Mouse (Mus musculus): Measurements from ENCODE around the gene Pparg. TPM values are rescaled to one million over a fixed set of nuclear protein-coding genes. Genes with fewer than 3 reads are reported as not detected.

The Pparg gene
- total RNA-seq, 2 experiments from 2014 or later = 13.9 to 32.2 TPM

DNA sequence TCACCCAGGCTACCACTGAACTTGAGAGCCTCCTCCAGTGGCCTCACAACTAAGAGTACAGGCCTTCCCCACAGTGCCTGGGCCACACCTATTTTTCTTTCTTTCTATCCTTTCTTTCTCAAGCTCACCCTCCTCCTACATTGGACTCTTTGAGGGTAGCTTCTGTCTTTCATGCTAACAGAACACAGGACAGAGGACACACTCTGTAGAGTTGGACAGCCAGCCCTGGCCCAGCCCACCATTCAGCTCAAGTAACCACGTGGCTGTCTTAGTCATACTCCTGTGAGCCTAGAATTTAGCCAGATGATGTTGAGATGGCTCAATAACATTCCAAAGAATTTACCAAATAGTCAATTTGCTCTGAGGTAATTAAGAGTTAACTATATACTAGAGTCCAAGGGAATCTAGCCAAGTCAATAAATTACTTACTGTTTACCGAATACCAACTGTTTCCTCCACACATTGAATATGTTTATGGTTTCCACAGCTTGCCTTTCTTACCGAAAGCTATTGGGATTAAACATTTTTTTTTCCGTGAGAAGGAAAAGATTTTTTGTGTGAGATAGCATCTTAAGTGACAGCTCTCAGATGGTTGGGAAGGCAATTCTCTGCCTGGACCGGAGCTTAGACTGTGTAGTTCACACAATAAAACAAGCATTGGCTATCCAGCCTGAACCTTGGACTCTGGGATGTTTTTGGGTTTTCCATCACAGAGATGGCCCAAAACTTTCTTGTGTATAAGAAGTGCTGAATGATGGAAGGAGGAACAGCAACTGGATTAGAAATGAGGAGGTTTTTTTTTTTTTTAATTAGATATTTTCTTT, 10.9 kb upstream of the Pparg start:
- intact Hi-C loops (cut with DNase I) = loop anchor here (5.0 kb wide), 1 partner anchor 78 kb away; no protein-coding TSS in a partner anchor
- no peak for DNase-seq

DNA sequence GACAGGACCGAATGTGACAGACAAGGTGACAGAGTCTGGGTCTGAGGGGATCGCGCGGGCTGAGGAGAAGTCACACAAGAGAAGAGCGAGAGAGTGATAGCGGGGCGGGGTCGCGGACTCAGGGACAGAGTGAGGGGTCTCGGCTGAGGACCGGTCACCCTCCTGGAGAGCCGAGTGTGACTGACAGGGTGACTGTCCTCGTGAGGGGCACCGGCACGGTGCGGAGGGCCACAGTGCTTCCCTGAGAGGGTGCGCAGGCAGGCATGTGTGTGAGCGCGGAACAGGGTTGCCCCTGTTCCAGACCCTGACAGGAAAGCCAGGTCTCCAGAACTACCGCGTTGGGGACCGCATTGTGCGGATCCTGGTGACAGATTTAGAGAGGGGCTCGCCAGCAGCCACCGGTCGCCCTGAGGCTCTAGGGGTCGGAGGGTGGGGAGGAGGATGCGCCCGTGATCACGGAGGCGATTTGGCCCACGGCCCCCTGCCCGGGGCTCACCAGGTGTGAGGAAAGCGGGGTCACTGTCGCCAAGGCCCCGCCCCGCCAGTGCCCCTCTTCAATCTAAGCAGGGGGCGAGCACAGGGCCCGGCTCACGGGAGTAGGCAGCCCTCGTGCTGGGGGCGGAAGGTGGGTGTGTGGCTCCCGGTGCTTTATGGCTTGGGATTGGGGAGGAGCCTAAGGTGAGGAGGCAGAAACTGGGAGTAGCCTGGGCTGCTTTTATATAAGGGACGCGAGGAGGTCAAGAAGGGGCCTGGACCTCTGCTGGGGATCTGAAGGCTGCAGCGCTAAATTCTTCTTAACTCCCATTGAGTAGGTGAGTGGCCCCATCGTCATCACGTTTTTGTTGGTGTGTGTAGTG, 1.1 kb downstream of the Pparg start:
- DNase-seq = peak; percentile 16 to 30
- intact Hi-C loops (cut with DNase I) = loop anchor here (2.0 to 5.0 kb wide), 6 partner anchors 21 to 177 kb away; partner anchors contain the start of gene Gm17482

DNA sequence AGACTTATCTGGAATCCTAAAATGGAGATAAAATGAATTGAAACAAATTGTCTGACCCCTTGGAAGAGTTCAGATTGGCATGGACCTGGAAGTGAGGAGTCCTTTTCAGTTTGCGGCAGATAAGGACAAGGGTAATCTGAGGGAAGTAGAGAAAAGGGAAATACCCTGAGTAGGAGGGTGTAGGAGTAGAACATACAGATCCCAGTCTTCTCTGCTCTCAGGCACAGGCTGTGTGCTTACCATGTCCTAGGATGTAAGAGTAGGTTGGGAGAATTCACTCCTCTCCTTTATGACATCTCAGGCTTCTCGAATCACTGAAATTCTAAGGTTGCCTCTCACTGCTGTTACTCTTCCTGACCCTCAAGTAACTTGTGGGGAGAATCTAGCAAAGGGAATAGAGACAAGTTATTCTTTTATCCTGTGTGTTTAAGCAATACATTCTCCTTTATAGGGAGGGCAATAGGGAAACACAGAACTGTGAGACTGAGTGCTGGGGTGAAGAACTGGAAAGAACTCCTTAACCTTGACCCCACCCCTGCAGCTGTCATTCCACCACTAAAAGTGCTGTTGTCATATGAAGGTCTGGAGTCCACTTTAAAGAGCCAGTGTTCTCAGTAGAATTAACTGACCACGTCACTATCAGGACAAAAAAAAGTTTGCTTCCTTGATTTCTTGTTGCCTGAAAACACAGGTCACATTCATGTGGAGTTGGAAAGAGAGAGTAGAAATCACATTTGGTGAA, 6.3 kb downstream of the Pparg start:
- intact Hi-C loops (cut with DNase I) = no loop called here
- DNase-seq = no peak

DNA sequence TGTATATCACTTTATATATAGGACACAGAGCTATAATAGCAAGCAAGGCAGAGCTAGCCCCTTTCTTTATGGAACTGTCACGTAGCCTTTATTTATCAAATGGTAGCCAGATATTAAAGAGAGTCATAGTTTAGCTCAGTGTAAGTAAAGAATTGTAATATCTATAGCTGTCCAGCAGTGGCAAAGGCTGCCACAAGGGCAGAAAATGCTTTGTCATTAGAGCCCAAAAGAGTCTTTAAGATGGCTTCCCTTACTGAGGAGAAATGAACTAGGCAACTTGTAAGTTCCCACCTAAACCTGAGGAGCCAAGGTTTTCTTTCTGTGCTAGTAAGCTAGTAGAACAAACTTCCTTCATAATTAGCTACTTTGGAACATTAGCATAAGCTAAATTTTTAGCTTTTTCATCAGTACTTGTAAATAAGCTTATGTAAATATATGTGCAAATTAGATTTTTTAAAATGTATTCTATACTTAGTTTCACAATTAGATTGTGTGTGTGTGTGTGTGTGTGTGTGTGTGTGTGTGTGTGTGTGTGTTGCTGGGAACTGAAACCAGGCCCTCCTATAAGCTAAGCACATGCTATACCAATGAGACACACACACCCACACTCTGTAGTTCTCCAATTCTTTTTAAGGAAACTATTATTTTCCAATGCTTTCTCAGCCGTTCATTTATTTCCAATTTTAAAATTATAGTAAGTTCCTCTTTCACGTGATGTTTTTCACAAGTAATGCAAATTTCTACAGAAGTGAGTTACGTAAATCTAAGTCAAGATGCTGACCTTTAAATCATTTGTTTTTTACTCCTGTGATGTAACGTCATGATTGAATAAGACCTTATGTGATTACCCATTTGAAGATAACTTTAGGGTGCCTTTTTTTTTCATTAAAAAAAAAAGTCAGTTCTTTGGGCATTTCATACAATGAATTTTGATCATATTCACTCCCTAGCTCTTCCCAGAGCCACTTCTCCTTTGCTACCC, 14.4 kb downstream of the Pparg start:
- intact Hi-C loops (cut with DNase I) = no loop called here

DNA sequence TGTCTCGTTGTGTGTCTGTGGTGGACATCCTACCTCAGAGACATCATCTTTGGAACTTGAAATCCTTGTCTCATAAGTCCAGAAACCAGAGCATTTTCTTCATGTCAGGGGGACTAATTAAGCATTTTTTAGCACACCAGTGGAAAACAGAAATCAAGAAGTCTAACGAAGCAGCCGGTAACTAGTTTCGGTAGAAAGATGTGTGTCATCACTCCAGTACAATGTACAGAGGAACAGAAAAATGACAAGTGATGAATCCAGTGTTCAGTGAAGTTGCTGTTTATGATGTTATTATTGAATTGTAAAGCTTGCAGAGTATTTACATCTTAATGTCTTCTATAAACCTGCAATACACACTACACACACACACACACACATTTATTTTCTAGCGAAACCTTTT, 19.8 kb downstream of the Pparg start:
- intact Hi-C loops (cut with DNase I) = no loop called here
- DNase-seq = no peak

More for the DNA sequence above, 14.4 kb downstream of the Pparg start:
- DNase-seq = no peak

DNA sequence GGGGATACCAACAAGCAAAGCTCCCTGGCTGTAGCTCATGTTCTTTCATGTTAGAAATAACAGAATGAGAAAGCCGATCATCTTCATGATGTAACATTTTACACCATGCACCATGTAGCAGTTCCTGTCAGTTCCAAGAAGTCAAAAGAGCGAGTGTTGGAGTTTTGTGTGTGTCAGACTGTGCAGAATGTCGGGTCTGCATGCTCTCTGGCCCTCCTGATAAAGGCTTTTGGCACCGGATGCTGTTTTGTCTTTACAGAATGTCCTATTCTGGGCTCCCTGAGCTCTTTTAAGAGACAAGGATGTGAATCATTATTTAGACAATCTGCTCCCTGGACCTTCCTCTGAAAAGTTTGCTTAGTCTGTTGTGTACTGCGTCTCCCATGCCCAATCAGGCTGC, 22.0 kb downstream of the Pparg start:
- DNase-seq = peak; percentile 37 to 38
- intact Hi-C loops (cut with DNase I) = loop anchor here (2.0 kb wide), 1 partner anchor 22 kb away; the partner anchor contains the start of gene Pparg

DNA sequence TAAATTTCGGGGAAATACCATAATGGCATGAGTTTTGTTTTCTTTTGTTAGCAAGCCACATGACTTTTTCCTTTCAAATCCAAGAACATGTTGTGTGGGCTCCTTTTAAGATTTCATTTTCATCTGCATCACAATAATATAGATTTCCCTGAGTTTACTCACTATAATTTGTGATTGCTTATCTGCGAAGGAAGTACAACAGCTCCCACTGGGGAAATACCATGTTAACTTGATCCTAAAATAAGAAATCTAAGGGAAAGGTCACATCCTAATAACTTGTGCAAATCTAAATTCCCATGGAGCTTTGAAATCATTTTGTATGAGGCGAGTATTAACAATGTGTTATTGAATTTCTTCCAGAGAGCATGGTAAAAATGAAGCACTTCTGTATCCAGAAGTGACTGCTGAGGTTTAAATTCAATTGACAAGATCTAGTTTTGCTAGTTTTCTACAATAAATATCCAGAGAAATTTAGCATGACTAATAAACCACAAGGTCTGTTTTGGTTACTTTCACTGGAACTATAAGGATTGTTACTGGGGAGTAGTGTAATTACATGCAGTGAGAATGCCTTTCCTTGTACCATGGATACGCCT, 29.3 kb downstream of the Pparg start:
- DNase-seq = no peak
- intact Hi-C loops (cut with DNase I) = no loop called here

DNA sequence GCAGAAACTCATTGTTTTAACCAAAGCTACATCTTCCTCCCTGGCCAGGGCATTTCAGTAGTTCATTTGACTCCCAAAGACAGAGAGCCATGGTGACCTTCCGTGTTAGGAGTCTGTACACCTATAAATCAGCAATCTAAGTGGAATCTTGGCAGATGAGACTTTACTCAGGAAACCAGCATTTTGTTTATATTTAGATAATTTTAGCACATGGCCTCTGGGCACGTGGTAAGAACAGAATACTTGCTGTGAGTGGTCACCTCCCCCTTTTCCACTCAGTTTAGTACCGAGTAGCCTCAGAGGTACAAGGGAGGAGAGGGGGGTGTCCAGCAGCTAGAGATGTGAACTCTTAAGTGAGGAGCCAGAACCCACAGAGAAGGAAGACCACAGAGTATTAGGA, 36.2 kb downstream of the Pparg start:
- intact Hi-C loops (cut with DNase I) = no loop called here
- DNase-seq = no peak

DNA sequence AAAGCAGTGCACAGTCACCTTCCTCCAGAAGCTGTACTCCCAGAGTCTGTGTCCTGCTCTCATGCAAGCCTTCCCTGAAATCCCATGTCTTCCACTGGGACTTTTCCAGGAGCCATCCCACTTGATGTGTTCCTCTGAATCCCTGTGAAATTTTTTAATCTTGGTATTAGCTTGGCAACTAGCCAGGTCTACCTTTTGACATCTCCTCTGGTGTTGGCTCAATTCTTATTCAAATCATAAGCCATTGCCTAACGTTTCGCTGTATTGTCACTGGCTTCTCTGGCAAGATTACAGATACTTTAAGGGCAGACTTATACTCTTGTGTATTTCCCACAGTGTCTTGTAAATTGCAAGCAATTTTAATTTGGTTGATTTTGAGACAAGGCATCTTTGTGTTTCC, 43.6 kb downstream of the Pparg start:
- no peak for DNase-seq
- intact Hi-C loops (cut with DNase I) = no loop called here

DNA sequence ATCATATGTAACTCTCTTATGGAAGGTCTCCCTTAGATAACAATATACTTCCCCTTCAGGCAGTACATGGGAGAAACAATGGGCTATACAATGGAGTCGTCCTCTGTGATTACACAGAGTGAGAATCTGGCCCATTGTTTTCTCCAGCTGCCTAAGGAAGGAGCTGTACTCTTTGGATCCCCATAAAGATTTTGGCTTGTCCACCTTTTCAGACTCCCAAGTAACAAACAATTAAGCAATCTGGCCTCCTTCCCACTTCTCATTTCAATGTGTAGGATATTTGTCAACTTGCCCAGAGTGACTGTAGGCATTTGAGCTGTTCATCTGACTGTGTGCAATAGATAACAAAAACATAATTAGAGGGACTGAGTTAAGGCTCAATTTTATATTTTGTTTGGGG, 50.7 kb downstream of the Pparg start:
- intact Hi-C loops (cut with DNase I) = loop anchor here (1.0 kb wide), 1 partner anchor 20 kb away; no protein-coding TSS in a partner anchor
- peak; percentile 17 to 28 for DNase-seq

DNA sequence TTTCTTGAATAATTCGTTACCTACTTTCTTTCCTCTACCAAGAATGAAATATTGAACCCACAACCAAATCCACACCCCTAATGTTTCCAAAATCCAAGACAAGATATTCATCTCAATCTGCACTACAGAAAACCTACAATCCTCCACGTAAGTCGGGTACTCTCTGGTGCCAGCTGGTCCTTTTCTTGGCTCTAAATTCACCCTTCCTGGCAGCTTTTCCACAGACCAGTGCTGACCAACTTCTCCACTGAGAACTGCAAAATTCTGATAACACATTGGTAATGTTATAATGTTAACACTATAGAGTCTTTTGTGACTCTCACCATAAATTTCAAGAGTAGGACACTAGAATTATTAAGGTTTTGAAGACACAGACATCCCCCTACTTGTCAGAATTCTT, 57.4 kb downstream of the Pparg start:
- no peak for DNase-seq
- intact Hi-C loops (cut with DNase I) = no loop called here

DNA sequence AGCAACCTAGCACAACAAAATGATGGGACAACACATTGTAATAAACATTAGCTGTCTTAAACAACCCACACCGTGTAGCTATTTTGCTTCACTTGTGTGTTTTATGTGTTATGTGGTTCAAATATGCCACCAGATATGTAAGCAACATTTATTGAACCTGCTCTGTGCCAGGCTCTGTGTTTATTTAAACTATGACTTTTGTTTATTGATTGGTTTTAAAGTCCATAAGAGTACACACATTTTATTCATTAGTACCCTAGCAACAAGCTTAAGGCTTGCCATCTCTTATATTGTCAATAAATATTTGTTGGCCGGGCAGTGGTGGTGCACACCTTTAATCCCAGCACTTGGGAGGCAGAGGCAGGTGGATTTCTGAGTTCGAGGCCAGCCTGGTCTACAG, 58.2 kb downstream of the Pparg start:
- intact Hi-C loops (cut with DNase I) = no loop called here
- DNase-seq = no peak

DNA sequence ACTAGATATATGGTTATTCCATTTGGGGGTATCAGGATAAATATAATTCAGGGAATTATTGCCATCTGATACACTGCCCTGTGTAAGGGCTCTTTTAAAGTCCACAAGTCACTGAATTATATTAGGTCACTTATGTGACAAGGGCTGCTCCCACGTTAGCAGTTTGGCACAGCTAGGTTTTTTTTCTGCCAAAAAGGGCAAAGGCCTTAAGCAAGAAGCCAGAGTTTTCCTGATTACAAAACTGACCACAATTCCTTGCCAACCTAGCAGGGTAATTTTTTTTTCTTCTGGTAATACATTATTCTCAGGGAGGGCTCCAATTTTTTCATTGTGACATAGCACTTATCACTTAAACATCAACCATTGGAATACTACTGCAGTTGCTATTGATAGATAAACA, 60.2 kb downstream of the Pparg start:
- intact Hi-C loops (cut with DNase I) = no loop called here
- peak; percentile 29 to 40 for DNase-seq

DNA sequence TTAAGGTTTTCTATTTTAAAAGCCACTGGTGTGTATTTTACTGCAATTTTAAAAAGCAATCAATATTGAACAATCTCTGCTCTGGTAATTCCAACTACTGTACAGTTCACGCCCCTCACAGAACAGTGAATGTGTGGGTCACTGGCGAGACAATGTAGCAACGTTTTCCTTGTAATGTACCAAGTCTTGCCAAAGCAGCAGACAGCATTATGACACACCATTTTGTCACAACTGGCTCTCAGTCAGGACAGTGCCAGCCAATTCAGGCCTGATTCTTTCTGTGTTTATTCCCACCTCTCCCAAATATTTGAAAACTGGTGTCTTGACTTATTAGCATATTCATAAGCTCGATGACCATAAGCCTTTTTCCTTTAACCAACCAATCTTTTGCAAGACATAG, 60.9 kb downstream of the Pparg start:
- intact Hi-C loops (cut with DNase I) = no loop called here

DNA sequence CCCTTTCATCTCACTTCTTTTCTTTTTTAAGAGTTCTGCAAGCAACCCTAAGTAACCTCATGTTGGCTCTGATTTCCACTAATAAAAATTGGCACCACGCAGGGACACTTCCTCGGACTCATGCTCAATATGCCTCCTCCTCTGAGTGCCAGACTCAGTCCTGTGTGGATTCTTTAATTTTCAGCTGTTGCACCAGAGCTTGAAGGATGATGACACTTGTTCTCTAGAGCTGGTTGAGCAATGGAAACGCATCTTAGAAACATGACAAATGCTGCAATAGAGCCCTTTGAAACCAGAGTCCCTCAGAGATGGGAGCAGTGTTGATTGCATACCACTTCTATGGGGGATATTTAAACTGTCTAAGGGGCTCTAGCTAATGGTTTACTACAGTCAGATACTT, 63.7 kb downstream of the Pparg start:
- intact Hi-C loops (cut with DNase I) = no loop called here
- no peak for DNase-seq

More for the DNA sequence above, 60.9 kb downstream of the Pparg start:
- no peak for DNase-seq

DNA sequence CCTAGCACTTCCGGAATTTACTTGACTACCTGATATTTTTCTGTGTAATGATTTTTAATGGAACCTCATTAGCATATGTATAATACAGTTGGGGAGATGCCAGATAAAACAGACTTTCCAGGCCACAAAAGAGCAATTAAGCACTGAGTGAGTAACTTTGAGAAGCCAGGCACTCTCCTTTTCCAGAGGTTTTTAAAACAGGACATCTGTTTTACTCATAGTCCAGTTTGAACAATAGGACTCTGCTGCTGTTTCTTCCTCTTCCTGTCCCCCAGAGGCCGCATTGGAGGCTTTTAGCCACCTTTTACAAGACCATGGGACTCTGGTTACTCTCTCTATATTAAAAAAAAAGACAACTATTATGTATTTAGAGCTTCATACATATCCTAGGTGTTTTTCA, 72.0 kb downstream of the Pparg start:
- intact Hi-C loops (cut with DNase I) = loop anchor here (5.0 kb wide), 1 partner anchor 105 kb away; no protein-coding TSS in a partner anchor
- peak; percentile 10 to 22 for DNase-seq

DNA sequence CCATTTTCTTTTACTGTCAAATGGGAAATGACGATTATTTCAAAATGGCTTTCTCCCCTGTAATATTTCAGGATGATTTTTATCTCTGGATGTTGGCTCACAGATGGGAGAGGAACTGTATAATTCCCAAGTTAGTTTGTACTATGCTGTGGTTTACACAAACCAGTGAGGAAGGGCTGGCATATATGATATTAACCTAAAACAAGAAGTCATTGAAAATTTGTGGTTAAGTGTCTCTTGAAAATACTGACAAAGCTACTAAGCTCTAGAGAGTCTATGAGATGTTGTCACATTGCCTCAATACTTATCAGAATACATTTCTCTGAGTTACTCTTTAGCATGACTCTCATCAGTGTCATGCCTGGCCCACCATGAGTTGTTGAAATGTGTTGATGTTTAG, 73.3 kb downstream of the Pparg start:
- DNase-seq = no peak
- intact Hi-C loops (cut with DNase I) = loop anchor here (5.0 kb wide), 1 partner anchor 103 kb away; no protein-coding TSS in a partner anchor

DNA sequence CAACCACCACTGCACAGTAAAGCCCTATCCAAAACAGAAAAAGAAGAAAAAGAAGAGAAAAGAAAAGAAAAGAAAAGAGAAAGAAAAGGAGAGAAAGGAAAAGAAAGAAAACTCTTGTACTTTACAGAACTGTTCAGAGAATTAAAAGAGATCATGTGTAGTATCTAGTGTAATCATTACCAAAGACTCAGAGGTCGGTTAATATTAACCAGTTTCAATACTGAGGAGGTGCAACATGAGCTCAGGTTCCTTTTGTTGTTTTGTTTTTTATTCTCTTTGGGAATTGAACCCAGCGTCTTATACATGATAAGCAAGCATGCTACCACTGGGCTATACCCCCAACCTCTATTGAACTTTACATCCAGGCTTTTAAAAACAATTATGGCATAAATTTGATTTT, 74.1 kb downstream of the Pparg start:
- intact Hi-C loops (cut with DNase I) = loop anchor here (5.0 kb wide), 1 partner anchor 102 kb away; no protein-coding TSS in a partner anchor
- DNase-seq = no peak

Measured in heart, postnatal 10 days (tissue).